Mouse (Mus musculus) thymus, postnatal 10 days (tissue): Measurements from ENCODE around the gene Dgat2.

Experiments used
- DNase-seq, 2 experiments: peaks; one replicate each; pipeline ENCODE4 v3.0.0; 2021; ENCODE audit warnings: low spot score in 2 of 2

Dgat2 gene

DNA sequence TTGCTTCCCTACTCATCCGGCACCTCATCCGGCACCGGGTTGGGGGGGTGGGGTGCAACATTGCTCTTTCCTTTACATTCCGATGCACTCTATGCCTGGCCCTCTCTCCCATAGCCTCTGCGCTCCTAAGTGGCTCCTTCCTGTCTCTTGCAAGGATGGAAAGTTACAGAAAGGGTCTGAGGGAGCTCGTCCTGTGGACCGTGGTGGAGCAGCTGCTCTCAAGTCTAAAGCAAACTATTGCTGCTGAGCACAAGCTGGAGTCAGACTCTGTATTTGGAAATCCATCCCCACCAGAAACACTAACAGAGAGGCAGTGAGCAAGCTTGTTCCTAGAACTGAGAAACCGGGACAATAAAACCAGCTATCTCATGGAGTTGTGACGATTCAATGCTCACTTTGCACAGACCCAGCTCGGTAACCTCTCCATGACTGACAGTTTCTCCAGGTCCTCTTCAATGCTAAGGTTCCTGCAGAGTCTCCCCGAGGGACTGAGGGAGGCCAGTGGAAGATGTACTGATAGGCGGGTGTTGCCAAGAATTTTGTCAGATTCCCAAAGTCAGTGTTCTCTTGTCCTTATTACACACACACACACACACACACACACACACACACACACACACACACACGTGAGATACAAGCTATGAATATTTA lies 42.6 kb downstream of the Dgat2 start:
- no peak for DNase-seq

DNA sequence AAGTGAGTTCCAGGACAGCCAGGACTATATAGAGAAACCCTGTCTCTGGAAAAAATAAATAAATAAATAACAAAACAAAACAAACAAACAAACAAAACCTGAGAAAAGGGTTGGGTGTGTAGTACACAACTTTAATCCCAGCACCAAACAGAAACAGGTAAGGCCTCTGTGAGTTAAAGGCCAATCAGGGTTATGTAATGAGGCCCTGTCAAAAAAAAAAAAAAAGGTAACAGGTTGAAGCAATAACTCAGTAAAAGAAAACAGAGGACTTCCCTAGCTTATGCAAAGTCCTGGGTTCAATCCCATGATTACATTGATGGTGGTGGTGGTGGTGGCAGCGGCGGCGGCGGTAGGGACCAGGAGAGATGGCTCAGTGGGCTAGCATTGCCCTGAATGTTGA lies 45.0 kb downstream of the Dgat2 start:
- no peak for DNase-seq

DNA sequence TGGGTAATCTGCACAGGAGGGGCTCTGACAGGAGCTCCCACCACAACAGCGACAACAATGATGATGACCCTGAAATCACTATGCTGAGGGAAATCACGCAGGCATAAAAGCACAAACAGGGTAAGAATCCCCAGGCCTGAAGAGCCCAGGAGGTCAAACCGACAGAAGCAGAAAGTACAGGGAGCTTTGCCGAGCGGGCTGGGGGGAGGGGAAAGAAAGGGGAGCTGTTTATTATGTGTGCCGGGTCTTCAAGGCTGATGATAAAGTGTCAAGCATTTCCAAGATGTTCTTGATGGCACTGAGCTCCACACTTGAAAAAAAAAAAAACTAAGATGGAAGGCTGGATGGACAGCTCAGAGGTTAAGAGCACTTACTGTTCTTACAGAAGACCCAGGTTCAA lies 45.7 kb downstream of the Dgat2 start:
- no peak for DNase-seq

DNA sequence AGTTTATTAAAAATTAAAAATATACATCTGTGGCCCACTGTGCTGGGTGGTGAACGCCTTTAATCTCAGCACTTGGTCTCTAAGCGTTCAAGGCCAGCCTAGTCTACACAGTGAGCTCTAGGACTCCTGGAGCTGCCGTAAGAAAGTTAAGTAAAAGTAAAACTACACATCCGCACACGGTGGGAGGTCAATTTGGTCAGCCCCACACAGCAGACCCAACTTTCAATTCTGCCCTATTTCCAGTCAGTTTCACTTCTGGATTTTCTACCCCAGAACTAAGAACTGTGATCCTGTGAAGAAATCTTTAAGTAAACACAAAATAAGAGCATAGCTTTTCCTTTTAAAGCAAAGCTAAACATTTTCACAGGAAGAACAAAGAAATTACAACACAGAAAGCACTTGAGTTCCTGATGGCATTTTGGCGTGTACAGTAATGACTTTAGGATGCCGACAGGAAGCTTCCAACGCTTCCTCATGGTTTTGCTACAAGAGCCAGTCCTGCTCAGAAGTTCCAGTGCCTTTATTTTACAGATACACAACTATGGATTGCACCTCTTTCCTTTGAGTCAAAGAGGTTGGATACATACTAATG lies 48.6 kb downstream of the Dgat2 start:
- DNase-seq: no peak

DNA sequence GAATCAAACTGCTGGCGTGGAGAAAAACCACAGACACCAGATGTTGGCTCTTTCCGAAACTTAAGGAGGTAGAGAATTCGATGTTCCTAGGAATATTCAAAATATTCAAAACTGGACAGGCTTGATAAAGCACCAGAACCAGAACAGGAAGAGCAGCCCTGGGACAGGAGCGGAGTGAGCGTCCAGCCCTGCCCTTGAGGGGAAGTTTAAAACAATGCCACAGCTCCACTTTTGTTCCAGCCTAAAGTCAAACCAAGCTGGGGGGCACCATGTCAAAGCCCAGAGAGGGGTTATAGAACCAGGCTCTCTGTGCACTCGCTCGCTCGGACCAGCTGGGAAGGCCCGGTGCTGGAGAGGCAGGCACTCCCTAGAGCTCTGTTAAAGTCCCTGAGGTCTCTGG lies 49.9 kb downstream of the Dgat2 start:
- no peak for DNase-seq

DNA sequence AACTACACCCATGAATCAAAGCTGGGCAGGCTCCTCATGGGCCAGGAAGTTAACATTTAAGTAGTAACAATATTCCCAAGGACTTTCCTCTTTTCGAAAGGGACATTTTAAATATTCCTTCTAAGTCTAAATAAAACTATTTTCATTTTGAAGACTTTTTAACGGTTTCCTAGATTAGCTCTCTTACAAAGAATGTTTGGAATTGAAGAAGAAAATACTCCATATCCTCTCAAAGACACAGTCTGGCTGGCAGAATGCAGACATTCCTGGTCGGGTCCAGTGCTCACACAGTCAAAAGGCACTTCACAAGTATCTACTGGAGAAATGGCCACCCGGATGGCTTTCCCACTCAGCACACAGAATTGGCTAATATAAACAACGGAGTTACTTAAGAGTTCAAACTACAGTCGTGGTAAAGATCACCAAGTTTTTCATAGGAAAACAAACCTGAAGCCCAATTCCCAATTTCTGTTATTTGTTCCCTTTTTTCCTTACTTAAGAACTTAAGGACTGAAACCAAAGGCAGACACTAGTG lies 50.6 kb downstream of the Dgat2 start:
- DNase-seq: no peak

DNA sequence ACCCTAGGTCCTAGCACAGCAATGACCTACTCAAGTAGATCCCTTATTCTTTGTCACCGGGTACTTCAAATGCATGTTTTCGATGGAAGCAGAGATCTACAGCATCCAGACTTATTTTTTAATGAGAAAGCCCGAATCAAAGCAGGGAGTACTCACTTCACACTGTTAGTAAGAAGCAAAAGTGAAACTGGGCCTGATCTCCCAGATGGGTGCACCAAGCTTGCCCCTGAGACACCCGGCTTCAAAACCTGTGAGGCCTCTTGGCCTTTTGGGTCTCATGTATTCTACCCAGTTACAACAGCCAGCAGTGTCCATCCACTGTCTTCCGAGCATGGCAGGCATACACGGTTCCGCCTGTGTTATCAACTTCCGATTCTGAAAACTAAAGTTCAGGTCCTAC lies 53.6 kb downstream of the Dgat2 start:
- no peak for DNase-seq

DNA sequence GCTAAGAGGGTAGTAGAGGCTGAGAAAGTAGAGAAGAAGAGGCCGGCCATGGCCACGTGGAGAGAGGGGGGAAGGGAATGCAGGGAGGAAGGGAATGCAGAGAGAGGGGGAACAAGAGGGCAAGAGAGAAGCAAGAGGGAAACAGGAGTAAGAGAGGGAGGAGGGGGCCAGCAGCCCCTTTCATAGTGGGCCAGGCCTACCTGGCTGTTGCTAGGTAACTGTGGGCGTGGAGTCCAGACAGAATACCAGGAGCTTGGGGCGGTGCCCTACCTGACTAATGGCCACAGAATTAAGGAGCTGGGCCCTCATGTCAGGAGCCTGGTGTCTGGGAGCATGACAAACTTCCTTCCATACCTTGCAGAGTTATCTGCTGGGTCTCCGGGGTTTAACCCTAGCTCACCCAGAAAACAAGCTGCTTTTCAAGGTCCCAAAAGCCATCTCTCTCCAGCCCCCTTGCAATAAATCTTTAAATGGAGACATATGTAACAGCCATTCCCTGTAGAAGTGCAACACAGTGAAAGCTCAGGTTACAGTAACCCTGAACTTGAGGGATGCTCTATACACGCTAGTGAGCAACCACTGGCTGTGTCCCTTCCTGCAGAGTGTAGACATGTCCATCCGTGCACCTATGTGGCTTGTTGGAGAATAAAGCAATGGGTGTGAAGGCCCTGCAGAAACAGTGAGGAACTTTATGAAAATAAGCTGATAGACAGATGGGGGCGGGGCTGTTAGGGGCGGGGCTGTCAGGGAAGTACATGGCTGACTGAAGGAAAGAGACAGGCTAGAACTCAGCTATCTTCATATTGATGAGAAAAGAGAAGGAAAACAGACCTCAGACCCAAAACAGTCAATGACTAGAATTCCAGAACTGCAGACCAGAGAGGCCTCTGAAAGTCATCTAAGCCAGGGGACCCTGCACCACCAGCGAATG lies 54.2 kb downstream of the Dgat2 start:
- no peak for DNase-seq

DNA sequence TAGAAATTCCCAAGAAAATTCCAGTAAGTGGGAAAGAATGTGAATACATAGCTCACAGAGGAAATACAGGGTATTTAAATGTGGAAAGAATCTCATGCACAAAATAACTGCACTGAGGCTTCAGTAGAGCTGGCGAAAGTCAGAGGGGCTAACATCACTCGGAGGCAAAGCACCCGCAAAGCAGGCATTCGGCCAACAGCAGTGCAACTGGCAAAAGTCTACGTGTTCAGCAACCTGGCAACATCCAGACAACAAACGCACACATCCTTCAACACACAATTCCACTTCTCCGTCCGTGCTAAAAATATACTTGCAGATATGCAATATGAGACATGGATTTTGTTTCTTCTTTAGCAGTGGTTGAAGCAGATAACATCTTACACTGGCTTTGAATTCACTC lies 56.5 kb downstream of the Dgat2 start:
- no peak for DNase-seq

DNA sequence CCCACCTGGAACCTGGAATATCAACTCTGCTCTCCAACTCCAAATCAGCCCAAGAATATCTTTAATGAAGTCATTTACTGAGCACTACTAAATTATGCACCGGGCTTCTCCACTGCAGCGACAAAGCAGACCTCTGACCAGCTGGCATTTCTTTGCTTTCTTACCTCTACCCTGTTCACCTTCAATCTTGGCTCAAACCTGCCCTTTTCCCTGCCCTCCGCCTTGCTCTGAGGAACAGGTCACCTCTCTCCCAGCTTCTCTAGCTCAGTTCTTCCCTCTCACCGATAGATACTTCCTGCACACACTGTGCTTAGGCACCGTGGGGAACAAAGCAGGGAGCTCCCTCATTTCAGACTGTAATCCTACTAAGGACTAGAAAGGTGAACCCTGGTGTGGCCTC lies 59.9 kb downstream of the Dgat2 start:
- no peak for DNase-seq

DNA sequence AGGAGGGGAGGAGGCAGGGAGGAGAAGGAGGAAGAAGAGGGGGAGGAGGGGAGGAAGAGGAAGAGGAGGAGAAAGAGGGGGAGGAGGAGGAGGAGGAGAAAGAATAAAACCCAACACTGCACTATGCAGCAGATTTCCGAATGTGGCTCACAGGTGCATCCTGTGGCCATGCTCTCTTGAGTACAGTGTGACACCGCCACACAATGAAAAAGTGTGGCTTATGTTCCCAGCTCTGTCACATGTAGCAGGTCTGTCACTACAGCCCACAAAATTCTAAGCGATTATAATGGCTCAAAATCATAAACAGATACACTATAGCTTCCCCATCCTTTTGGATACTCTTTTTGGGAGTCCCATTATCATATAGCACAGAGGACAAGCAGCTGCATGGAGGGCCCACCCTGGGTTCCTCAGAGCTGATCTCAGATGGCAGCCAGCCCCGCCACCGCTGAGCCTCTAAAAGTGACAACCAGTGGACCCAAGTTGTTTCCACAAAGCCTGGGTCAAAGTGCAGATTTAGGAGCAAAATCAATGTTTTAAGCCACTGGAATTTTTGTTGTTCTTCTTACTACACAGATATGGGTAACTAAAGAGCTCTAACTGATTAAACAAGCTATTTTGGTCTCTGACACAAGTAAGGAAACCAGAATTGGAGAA lies 61.5 kb downstream of the Dgat2 start:
- DNase-seq: peak; percentile 36 to 37

DNA sequence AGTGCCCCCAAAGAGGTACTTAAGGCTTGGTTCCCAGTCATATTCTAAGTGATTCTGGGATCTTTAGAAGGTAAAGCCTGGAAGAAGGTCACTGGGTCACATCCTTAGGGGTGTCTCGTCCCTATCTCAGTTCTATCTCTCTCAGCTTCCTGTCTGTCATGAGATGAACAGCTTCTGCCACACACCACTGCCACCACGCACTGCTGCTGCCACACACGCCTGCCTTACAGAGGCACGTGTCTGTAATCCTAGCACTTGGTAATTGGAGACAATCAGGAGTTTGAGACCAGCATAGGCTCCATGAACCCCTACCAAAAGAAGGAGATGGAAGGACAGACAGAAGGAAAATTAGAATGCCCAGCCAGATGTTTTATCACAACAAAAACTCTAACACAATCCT lies 62.4 kb downstream of the Dgat2 start:
- DNase-seq: no peak

DNA sequence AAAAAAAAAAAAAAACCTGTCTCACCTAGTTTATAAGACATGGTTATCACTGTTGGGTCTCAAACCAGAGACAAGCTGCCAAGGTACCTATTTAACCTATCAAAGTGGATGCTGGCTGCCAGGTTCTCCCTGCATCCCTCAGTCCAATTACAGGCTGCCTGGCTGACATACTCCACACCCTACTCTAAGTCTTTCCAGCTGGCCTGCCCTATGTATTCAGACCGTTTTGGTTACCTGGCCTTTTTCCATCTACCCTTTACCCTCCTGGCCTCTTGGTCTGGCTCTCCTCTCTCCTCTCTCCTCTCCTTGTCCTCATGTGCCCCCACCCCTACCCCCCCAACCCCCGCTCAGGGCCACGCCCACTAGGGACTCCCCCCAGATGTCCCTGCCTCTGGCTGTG lies 65.7 kb downstream of the Dgat2 start:
- no peak for DNase-seq

DNA sequence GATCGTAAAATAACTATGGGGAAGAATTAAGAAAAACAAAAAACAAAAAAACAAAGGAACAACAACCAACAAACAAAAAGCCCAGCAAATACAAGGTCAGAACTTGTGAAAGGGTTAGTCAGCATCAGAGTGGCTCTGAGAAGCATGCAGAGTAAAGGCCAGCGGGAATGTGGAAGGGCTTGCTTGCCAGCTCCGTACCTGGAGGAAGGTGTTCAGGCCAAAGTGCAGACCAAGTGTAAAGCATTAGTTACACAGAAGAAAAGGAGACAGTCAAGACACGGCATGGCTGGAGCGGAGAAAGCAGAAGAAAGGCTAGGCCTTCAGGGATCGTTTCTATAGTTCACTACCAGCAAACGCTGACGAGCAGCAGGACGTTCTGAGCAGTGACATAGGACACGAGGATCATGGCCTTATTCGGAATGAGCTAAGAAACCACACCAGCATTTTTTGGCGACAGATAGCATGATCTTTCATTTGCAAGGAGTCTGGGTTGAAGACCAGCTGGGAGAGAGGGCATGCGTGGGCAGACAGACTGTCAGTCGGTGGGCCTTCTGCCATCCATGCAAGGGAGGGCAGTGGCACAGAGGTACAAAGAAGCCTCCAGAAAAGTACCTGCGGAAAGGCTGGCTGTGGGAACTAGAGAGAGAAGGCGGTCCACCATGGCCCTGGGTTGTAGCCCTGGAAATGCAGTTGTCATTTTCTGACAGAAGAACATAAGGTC lies 68.4 kb downstream of the Dgat2 start:
- DNase-seq: no peak

DNA sequence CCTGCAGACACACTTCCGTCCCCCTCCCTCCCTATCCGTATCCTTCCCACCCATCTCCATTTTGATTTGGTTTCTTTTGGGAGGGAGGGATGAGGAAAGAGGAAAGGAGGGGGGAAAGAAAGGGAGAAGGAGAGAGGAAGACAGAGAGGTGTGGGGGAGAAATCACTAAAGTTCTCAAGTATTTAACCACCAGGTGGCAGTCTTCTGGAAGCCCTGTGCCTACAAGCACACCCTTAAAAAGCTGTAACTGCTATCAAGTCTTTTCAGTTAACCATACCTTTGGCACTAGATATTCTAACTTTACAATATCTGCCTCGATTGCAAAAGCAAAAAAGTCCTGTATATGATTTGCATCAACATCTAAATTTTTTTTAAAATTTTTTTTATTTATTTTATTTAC lies 75.0 kb downstream of the Dgat2 start:
- peak in 1 of 2 experiments; percentile 74 for DNase-seq

DNA sequence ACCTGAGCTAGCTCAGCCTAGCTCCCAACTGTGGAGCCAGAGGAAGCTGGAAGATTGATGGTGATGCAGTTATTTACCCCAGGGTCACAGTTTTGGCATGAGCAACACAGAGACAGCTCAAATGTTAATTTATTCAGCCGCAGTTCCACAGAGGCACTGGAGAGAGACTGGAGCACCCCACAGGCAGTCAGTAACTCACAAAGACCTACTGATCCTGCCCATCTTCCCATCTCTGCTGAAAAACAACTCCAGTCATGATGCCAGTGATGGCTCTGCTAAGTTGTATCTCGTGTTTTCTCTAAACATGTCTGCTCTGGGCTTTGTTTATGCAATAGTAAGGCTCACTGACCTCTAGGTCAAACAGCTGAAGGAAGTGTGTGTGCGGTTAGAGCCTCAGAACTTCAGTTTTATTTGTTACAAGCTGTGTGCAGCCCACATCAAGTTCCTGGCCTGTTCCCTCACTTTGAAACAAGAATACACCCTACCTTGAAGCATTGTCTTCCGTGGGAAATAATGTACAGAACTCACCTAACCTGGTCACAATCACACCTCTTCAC lies 75.7 kb downstream of the Dgat2 start:
- DNase-seq: no peak
